Mouse (Mus musculus) adrenal gland, postnatal 25 days (tissue): ENCODE measurements around the gene Rab34. TPM values are rescaled to one million over a fixed set of nuclear protein-coding genes. Genes with fewer than 3 reads are reported as not detected.

ENCODE experiments used
- DNase-seq: peaks from one replicate; pipeline ENCODE4 v3.0.0; 2021; ENCODE audit warnings: mixed read lengths
- total RNA-seq: library from RNA; stranded (reverse); gene quantifications from 2 replicates; pipeline ENCODE4 v1.2.3, GENCODE M21; 2021

Rab34 gene
- total RNA-seq, 1 experiment from 2014 or later = 97.4 TPM

DNA sequence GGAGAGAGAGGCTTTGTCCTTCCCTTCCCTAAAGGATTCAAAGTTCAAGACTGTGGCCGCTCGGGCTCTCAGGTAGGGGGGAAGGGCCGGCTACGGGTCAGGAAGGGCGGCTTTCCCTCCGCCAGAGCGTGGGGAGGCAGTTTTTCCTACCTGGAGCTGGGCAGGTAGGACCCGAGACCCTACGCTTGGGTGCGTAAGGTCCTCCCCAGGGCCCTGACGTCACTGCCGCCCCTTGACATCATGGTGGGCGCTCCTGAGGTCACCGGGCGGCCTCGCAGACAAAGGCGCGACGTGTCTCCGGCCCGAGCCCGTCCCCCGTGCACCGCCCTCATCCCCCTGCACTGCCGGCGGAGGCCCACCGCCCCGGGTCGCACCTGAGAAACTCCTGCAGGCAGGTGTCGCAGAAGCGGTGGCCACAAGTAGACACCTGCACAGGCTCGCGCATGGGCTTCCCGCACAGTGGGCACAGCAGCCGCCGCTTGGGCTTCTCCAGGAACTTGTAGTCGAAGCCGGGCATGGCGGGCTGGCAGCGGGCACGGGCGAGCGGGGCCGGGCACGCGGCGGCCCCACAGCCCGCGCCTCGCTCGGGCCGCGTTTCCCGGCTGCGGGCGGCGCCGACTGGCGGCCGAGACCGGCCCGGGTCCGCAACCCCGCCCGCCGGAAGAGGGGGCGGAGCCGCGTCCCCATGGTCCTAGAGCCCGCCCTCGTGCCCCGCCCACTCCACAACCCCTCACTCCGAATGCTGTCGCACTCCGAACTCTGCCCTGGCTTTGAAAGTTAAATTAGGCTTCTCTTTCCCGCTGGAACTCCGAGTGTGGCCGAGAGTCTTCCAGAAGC is 23.1 kb upstream of the Rab34 start, which contains the start of gene Traf4:
Traf4 (minus strand) TSS at position 666 of the 837 bp plus-strand sequence.
- DNase-seq = peak; percentile 87

DNA sequence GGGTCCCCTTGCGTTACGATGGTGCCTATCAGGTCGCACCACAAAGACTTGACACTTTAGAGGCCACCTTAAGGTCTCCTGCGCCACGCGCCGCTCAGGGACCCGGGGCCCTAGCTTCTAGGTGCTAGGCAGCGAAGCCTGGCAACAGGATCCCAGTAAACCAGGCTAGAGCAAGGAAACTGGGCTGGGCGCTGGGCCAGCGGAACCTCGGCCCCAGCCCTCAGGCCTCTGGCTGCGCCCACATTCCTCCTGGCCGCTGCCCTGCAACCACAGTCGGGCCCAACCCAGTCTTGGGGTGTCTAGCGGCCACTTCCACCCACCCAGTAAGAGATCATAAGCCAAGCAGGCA is 22.5 kb upstream of the Rab34 start:
- DNase-seq = peak; percentile 71

DNA sequence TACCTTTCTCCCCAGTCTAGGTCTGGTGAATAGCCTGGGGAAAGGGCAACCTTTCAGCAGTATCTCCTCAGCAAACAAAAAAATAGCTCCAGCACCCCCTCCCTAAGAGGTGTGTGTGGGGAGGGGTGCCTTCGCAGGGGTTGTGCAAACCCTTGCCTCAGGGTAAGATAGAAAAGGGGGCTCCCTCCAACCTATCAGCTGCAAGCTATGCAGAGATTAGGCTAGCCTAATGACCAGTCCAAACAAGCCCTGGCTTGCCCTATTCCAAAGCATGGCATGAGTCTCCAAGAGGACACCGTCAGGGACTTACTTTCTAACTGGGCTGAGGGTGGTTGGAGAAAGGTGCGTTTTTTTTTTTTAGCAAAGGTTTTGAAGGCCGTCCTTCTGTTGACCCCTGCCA is 22.1 kb upstream of the Rab34 start:
- DNase-seq = no peak

DNA sequence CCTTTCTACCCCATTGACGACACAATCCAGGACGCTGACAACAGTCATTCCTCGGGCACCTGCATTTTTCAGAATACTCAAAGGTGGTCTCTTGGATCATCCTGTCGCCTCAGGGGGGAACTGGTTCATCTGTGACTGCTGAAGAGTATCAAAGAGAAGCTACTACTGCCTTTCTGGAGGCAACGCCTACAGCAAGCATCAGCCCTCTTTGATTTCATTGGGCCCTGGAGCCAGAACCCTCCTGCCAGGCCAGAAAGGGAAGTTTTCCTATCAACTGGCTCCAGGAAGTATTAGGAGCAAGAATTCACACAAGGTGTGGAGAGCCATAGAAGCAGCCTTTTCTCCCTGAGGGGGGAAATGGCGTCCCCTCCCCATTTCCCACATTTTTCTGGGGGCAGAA is 21.6 kb upstream of the Rab34 start:
- no peak for DNase-seq

- no peak for DNase-seq
Measured at GRCm38 (mm10) chr11:78167257-78167959, 20.8 kb upstream of the Rab34 start.

DNA sequence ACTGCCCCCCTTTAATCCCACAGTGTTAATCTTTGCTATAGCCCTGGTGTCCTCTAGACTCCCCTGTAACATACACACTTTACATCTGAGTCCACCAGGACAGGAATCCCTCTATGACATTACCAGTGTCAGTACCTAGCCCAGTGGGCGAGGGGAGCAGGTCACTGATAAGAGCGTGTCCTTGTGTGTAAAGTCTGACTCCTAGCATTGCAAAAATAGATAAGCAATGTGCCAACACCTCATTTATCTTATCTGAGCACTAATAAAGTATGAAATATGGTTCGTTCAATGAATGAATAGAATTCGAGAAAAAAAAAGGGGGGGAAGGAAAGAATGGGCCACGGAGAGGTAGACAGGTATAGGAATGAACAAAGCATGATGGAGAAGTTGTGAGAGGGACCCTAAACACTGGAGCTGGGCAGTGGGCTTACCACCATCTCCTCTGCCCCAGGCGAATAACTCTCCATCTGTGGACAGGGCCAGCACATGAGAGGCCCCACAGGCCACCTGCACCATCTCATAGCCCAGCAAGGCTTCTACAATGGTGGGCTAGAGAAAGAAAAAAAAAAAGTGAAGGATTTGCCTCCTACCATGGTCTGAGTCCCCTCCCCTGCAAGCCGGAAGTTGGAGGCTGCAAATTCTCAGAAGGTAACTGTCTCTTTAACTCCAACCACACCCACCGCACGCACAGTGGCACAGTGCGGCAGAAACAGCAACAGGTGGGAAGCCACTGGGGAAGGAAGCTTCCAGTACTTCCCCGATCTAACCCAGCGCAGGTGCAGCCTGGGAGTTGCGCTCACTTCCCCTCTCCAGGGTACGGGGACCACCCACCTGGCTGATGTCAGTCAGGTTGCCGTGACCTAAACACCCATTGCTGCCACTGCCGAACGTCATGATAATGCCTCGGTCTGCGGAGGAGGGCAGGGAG is 19.4 kb upstream of the Rab34 start:
- no peak for DNase-seq

DNA sequence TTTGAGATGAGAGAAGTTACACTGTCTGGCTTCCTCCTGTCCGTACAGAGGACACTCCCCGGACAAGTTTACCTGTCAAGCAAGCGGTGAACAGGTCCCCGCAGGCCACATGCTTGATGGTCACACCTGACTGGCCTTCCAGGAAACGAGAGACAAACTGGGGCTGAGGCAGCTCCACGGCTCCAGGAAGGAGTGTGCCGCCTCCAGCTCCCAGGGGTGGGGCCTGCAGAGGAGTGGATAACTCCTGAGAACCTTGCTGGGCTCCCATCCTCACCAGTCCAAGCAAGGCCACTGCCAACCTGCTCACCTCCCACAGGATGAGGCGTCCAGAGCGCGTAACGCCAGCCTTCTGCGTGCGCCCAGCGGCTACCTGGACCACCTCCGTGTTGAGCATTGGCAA is 17.9 kb upstream of the Rab34 start:
- DNase-seq = no peak

GRCm38 (mm10) chr11:78171328-78171727 is 16.9 kb upstream of the Rab34 start:
- DNase-seq = no peak

DNA sequence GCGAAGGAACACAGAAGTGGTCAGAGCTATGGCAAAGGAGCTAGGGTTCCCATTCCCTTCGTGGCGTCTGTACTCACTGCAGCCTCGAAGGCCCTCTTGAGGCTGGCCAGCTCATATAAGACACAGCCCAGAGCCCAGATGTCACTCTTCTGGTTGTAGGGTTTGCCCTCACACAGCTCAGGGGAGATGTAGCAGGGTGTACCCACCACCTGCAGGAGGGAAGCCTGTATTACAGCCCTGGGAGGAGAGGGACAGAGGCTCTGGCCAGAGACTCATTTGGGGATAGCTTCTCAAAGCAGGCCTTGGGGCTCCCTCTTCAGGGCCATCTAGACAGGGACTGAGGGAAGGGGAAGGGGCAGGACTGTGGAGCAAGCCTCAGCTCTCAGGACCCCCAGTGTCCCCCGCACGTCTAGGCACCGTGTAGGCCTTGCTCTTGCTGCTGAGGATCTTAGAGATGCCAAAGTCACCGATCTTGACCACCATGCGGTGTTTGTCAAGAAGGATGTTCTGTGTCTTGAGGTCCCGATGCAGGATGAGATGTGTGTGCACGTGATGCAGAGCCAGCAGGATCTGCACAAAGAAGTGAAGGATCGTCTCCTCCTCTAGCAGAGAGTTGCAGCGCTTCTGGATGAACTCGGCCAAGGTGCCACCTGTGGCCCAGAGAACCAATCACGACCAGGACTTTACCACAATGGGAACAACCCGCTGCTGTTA is 16.0 kb upstream of the Rab34 start:
- no peak for DNase-seq

DNA sequence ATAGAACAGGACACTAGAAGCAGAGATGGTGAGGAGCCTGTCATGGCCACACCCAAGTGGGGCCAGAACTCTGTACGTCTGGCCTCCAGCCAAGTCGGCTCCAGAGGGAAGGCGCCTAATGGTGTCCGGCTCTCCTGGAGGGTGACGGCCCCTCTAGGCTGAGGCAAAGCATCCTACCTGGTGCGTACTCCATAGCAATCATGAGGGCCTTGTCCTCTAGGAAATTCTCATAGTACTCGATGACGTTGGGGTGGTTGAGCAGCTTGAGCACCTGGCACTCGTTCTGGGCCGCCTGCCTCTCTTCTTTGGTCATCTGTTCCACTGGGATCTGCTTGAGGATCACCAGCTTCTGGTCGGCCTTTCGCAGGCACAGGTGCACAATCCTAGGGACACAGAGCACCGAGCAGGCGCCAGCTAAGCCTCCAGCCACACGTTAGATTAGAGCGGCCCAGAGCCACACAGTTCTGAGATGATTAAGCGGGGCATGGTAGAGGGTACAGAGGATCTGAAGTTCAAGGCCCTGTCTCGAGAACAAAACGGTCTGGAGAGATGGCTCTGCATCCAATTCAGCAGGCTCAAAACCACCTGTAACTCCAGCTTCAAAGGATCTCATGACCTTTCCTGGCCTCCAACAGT is 15.4 kb upstream of the Rab34 start:
- DNase-seq = no peak

DNA sequence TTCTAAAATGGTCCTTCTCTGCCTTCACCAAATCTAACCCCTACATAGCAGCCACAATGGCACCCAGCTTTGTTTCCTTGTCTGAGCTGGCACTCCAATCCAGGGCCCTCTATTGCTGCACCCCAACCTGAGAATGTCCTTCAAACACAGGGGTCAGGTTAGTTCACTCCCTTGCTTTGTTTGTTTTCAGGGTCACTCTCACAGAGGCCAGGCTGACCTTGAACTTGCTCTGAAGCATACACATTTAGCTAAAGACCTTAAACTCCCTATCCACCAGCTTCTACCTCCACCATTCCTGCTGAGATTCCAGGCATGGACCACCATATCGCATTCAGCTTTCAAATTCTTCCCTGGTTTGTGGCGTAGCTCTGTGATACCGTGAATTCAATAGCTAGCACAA is 13.7 kb upstream of the Rab34 start:
- DNase-seq = no peak

DNA sequence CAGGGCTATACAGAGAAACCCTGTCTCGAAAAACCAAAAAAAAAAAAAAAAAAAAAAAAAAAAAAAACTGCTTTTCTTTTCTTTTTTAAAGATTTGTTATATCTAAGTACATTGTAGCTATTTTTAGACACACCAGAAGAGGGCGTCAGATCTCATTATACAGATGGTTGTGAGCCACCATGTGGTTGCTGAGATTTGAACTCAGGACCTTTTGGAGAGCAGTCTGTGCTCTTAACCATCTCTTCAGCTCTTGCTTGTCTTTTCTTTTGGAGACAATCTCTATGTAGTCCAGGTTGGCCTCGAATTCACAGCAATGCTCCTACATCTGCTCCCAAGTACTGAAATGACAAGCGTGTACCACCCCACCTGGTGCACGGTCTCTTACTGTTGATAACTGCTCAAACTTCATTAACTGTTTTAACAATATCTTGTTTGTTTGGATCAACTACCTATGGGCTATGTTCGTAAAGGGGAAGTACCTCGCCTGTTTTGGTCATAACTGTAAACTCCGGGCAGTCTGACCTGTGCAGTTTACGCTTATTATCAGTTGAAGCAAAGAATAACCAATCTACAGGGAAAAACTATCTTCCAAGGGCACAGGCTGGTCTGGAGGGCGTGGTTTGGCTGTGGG is 12.3 kb upstream of the Rab34 start:
- no peak for DNase-seq

DNA sequence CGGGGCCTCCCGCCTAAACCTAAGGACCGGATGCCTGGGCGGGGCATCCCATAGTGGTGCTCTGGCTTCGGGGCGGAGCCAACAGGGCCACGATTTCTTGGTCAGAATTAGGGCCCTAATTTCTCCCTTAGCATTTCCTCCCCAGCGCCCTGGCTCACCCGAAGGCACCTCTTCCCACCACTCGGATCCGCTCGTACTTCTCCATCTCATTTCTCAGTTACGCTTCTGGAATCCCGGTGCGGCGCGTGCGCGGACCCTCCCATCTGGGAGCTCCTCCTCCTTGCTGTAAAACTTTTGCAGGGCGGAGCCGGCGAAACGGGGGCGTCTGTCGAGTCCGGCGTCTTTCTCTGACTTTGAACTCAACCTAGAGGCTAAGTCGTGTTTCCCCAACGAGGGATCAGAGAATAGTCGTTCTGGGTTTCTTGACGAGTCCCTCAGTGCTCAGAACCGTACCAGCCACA is 11.8 kb upstream of the Rab34 start, which contains the start of the genes Nek8 and Tlcd1:
Nek8 (minus strand) TSS at position 274 of the 461 bp plus-strand sequence.
Tlcd1 (plus strand) TSS at position 310 of the 461 bp plus-strand sequence.
- DNase-seq = peak; percentile 91

DNA sequence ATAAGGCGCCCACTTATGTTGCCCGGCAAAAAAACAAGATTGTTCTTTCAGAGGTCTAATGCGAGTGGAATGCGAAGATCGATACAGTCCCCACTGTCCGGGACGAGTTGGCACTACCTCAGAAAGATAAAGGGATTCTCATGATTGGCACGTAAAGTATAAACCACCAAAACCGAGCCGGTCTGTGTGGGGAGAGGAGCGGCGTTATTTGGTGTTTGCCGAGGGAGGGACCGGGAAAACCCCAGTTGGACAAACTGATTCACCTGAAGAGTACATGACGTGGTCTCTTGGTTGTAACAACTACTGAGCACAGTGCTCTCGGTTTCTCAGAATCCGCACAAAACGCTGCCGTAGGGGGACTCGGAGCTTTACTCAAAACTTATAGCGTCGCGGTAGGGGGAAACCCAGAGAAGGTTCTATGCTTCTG is 11.3 kb upstream of the Rab34 start:
- no peak for DNase-seq

DNA sequence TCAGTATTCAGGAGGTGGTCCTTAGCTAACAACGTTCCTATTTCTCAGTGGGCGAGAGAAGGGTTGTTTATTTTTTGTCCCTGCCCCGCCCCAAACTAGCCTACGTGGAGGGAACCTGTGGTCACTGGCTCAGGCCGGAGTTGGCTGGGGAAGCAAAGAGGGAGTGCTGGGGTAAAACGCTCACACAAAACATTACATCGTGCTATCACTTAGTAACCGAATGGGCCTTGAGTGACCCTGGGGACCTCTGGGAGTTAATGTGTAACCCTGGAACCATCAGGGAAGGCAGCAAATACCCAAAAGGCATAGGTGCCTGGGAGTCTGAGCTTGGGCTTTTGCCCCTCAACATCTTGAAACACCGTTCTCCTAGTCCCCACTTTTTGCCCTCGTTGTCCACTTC is 10.8 kb upstream of the Rab34 start:
- no peak for DNase-seq

DNA sequence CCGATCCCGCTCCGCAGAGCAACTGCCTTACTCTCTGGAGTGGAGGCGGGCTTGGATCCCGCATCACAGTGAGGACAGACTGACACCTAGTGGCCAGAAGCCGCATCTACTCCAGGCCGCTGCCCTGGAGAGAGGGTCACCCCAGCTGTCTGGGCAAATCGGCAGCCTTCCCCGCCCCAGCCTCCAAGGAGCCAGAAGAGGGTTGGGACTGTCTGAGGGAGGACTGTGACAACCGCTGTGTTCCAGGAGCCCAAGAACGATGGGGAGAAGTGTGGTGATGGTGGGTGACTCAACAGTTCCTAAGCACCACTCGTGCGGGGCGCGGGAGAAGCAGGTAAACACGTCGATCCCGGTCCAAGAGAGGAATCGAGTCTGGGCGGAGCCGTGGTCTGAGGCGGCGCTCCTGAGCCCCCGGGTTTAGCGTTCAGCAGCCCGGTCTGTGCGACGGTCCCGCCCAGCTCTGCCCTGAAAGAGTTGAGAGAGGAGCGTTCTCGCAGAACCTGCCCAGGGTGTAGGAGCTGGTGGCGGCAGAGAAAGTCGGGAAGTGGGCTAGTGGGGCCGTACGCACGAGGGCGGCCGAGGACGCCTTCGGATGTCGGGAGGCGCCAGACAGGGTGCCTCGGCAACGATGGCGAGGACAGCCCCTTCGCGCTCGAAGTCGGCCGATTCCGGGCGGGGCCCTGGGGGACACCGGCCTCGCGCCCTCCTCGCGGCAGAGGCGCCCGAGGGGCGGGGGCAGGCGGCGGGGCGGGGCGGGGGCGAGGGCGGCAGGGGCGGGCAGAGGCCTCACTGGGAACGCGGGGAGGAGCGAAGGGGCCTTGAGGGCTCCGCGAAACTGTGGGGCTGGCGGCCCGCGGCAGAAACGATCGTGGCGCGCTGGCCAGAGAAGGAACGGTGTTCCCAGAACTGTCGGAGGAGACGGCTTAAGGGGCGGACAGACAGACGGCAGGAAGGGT is 10.0 kb upstream of the Rab34 start:
- peak; percentile 93 for DNase-seq

- peak; percentile 65 for DNase-seq
Measured at GRCm38 (mm10) chr11:78178859-78179437, 9.3 kb upstream of the Rab34 start.

DNA sequence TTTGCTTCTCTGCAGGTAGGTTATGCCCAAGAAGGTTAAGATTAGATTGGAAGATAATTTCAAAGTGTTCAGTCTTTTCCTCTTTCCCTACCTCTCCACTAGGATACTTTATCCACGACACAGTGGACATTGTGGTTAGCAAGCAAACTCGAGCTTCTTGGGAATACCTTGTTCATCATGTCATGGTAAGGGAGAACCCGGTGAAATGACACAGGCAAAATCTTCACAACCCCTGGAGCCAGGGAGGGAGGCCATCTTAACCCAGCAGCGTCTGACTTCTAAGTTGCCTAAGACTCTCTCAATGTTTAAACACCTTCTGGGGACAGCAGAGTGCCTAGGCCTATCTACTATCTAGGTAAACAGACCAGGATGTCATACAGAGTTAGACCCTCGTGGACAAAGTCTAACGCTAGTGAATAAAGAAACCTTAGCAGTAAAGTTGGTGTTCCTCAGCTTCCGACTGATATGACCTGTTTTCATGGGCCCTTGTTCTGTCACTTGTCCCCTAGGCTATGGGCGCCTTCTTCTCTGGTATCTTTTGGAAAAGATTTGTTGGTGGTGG is 8.7 kb upstream of the Rab34 start:
- DNase-seq = no peak
